Mouse (Mus musculus): ENCODE measurements around the gene Tspan9. TPM values are rescaled to one million over a fixed set of nuclear protein-coding genes. Genes with fewer than 3 reads are reported as not detected.

Gene Tspan9
- polyA plus RNA-seq, 1 experiment from 2014 or later, result 68.2 TPM

DNA sequence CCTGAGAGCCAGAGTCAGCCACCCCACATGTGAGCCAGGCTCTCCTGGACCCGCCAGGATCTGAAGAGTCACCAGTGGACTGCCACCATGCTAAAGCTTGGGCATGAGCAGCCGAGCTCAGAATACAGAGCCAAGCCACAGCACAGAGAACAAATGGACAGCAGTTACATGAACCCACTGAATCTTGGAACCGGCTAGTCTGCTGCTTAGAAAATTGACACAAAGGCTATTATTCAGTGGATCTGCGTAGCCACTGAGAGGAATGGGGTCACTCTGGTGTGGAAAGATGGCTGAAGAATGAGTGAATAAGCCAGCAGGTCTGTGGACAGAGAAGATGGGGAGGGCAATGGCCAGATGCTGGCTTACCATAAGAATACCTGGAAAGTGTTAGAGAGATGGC is 12.7 kb downstream of the Tspan9 start:
- 87% methylated on average over 4 of the region's 4 CpGs for WGBS
- DNase-seq (ENCODE audit: low spot score), result no peak
- H3K9me3 ChIP-seq (ENCODE audit: control insufficient read depth, low read length), result no peaks in the 10 kb centered on the region
- peaks cover 20% of the 10 kb centered on the region for H3K4me1 ChIP-seq (ENCODE audit: control insufficient read depth, insufficient read depth, low read length)
- no peaks in the 10 kb centered on the region for H3K27me3 ChIP-seq (ENCODE audit: control insufficient read depth, insufficient read depth, low read length)
- no peak overlapping the region for H3K27ac ChIP-seq (replicated peaks; ENCODE audit: low read depth, low read length)
- no peak overlapping the region for H3K4me2 ChIP-seq (ENCODE audit: low read depth, severe bottlenecking)
- H3K36me3 ChIP-seq (ENCODE audit: control insufficient read depth, insufficient read depth, low read length), result no peaks in the 10 kb centered on the region
- no peak for ATAC-seq (ENCODE audit: insufficient number of reproducible peaks, low FRiP score, low TSS enrichment, low read depth)
- no peak overlapping the region for H3K9ac ChIP-seq (ENCODE audit: low read length)
- no peak overlapping the region for H3K4me3 ChIP-seq (ENCODE audit: low read depth, low read length)

DNA sequence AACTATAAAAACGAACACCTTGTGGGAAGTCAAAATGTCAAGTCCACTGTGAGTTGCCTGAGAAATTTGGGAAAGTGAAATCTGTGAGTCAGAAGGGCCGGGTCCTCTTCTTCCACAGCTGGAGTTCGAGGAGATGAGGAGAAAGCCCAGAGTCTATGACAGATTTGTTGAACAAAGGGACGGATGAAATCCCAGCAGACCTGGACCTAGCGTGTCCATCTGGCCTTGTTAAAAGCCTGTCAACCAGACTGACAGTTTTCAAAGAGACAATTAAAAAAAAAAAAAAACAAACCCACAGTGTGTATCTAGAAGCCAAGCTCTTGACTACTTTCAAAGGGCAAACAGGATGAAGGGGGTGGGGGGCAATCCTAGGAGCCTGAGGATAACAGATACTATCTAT is 14.0 kb downstream of the Tspan9 start:
- 45% methylated on average over 5 of the region's 5 CpGs for WGBS
- H3K4me1 ChIP-seq (ENCODE audit: control insufficient read depth, insufficient read depth, low read length), result peaks cover 14% of the 10 kb centered on the region
- ATAC-seq (ENCODE audit: insufficient number of reproducible peaks, low FRiP score, low TSS enrichment, low read depth) (no peak), DNase-seq (ENCODE audit: low spot score) (no peak)
- no peaks in the 10 kb centered on the region for H3K36me3 ChIP-seq (ENCODE audit: control insufficient read depth, insufficient read depth, low read length)
- H3K27me3 ChIP-seq (ENCODE audit: control insufficient read depth, insufficient read depth, low read length), result no peaks in the 10 kb centered on the region
- no peak overlapping the region for H3K4me3 ChIP-seq (ENCODE audit: low read depth, low read length)
- H3K4me2 ChIP-seq (ENCODE audit: low read depth, severe bottlenecking), result no peak overlapping the region
- H3K9ac ChIP-seq (ENCODE audit: low read length), result no peak overlapping the region
- H3K9me3 ChIP-seq (ENCODE audit: control insufficient read depth, low read length), result no peaks in the 10 kb centered on the region
- no peak overlapping the region for H3K27ac ChIP-seq (replicated peaks; ENCODE audit: low read depth, low read length)

DNA sequence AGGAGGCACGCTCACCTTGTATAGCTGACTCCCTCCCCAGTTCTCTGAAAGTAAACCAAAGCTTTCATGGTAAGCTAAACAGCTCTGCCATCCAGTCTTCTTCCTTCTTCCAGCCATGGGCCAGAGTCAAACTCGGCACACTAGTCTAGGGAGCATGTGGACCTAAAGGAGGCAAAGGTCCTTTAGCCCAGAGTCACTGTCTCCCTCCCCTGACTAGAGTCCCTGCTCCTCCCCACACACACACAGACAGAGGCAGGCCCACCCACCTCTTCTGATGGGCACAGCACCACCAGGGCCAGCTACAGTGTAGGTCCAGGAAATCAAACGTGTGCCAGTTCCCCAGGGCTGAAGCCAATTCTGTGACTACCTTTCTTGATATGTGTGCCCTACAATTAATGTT is 16.1 kb downstream of the Tspan9 start:
- H3K4me2 ChIP-seq (ENCODE audit: low read depth, severe bottlenecking), result no peak overlapping the region

DNA sequence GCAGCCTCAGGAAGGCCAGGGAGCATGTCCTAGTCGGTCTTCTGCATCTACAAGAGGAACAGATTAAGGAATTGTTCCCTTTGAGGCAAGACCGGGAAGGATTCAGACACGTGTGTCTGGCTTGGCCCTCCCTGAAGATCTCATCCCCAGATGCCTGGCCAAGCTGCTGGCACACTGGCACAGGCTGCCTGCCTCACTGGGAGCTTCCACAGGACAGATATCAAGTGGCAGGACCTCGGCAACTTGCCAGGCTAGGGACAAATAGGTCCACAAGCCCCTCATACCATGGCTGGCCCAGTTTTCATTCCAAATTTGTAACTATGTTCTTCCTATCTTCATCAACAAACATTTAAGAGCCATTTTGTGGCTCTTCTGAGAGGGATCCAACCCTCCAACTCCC is 16.5 kb downstream of the Tspan9 start:
- Histone ChIP-seq H3K4me1 (ENCODE audit: control insufficient read depth, insufficient read depth, low read length) (peaks cover 7% of the 10 kb centered on the region), H3K4me2 (ENCODE audit: low read depth, severe bottlenecking) (no peak overlapping the region), H3K36me3 (ENCODE audit: control insufficient read depth, insufficient read depth, low read length) (no peaks in the 10 kb centered on the region), H3K4me3 (ENCODE audit: low read depth, low read length) (no peak overlapping the region), H3K9ac (ENCODE audit: low read length) (no peak overlapping the region), H3K27me3 (ENCODE audit: control insufficient read depth, insufficient read depth, low read length) (no peaks in the 10 kb centered on the region), H3K9me3 (ENCODE audit: control insufficient read depth, low read length) (no peaks in the 10 kb centered on the region), H3K27ac (replicated peaks; ENCODE audit: low read depth, low read length) (no peak overlapping the region)
- DNase-seq (ENCODE audit: low spot score), result no peak
- WGBS, result 79% methylated on average over 4 of the region's 4 CpGs
- no peak for ATAC-seq (ENCODE audit: insufficient number of reproducible peaks, low FRiP score, low TSS enrichment, low read depth)

More for the DNA sequence above, 16.1 kb downstream of the Tspan9 start:
- Histone ChIP-seq H3K4me1 (ENCODE audit: control insufficient read depth, insufficient read depth, low read length) (peaks cover 7% of the 10 kb centered on the region), H3K27me3 (ENCODE audit: control insufficient read depth, insufficient read depth, low read length) (no peaks in the 10 kb centered on the region), H3K36me3 (ENCODE audit: control insufficient read depth, insufficient read depth, low read length) (no peaks in the 10 kb centered on the region), H3K4me3 (ENCODE audit: low read depth, low read length) (no peak overlapping the region), H3K9ac (ENCODE audit: low read length) (no peak overlapping the region), H3K9me3 (ENCODE audit: control insufficient read depth, low read length) (no peaks in the 10 kb centered on the region), H3K27ac (replicated peaks; ENCODE audit: low read depth, low read length) (no peak overlapping the region)
- DNase-seq (ENCODE audit: low spot score), result no peak
- WGBS, result 74% methylated on average over 3 of the region's 3 CpGs
- no peak for ATAC-seq (ENCODE audit: insufficient number of reproducible peaks, low FRiP score, low TSS enrichment, low read depth)

DNA sequence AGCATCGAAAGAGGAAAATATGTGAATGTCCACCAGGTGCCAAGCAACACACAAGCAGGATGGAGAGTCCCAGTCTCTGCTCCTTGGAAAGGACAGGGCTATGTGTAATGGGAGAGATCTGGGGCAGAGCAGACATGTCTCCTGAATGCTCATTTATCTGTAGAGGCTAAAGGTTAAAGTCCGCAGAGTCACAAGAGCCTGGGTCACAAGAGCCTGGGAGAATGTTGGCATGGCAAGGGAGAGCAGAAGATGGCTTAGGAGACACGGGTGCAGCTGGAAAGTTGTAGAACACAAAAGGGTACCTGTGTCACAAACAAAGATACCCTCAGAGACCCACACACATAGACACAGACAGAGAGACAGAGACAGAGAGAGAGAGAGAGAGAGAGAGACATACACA is 17.9 kb downstream of the Tspan9 start:
- H3K4me1 ChIP-seq (ENCODE audit: control insufficient read depth, insufficient read depth, low read length), result peaks cover 7% of the 10 kb centered on the region
- no peak overlapping the region for H3K9ac ChIP-seq (ENCODE audit: low read length)
- WGBS, result 81% methylated on average over 3 of the region's 3 CpGs
- no peak overlapping the region for H3K4me3 ChIP-seq (ENCODE audit: low read depth, low read length)
- DNase-seq (ENCODE audit: low spot score) (no peak), ATAC-seq (ENCODE audit: insufficient number of reproducible peaks, low FRiP score, low TSS enrichment, low read depth) (no peak)
- H3K27ac ChIP-seq (replicated peaks; ENCODE audit: low read depth, low read length), result no peak overlapping the region
- H3K9me3 ChIP-seq (ENCODE audit: control insufficient read depth, low read length), result no peaks in the 10 kb centered on the region
- no peak overlapping the region for H3K4me2 ChIP-seq (ENCODE audit: low read depth, severe bottlenecking)
- no peaks in the 10 kb centered on the region for H3K36me3 ChIP-seq (ENCODE audit: control insufficient read depth, insufficient read depth, low read length)
- no peaks in the 10 kb centered on the region for H3K27me3 ChIP-seq (ENCODE audit: control insufficient read depth, insufficient read depth, low read length)

DNA sequence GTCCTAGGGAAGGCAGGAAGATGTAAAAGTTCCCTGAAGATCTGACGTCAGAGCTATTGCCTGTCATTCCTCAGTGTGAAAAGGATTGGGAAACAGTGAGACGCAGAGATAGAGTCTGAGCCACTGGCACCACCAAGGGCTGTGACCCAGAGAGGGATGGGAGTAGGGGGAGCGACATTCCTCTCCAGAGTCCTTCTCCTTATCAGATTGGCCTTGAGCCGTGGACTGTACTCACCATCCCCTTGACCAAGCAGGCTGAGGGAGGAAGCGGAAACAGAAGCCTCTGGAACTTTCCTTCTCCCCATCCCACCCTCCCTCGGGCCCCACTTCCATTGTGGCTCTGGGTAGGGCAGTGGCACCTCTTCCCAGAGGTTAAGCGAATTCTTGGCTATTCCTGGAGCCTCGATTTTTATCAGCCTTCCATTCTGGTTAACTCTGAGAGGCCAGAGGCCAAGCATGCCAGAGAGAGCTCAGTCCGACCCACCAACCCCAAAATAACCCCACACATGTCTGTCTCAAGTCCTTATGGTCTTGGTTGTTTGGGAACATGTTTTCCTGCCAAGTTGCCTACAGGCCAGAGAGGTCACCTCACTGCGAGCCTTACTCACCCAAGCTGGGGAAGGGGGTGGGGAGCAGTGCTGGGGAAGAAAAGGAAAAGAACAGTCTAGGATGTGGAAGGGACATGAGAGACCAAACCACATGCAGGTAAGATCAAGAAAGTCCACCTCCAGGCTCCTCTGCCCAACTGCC is 19.0 kb downstream of the Tspan9 start:
- ATAC-seq (ENCODE audit: insufficient number of reproducible peaks, low FRiP score, low TSS enrichment, low read depth) (no peak), DNase-seq (ENCODE audit: low spot score) (no peak)
- H3K4me1 ChIP-seq (ENCODE audit: control insufficient read depth, insufficient read depth, low read length), result peaks cover 4% of the 10 kb centered on the region
- H3K9me3 ChIP-seq (ENCODE audit: control insufficient read depth, low read length), result no peaks in the 10 kb centered on the region
- H3K9ac ChIP-seq (ENCODE audit: low read length), result no peak overlapping the region
- H3K27me3 ChIP-seq (ENCODE audit: control insufficient read depth, insufficient read depth, low read length), result no peaks in the 10 kb centered on the region
- no peaks in the 10 kb centered on the region for H3K36me3 ChIP-seq (ENCODE audit: control insufficient read depth, insufficient read depth, low read length)
- 72% methylated on average over 10 of the region's 10 CpGs for WGBS
- no peak overlapping the region for H3K27ac ChIP-seq (replicated peaks; ENCODE audit: low read depth, low read length)
- H3K4me2 ChIP-seq (ENCODE audit: low read depth, severe bottlenecking), result no peak overlapping the region
- no peak overlapping the region for H3K4me3 ChIP-seq (ENCODE audit: low read depth, low read length)

DNA sequence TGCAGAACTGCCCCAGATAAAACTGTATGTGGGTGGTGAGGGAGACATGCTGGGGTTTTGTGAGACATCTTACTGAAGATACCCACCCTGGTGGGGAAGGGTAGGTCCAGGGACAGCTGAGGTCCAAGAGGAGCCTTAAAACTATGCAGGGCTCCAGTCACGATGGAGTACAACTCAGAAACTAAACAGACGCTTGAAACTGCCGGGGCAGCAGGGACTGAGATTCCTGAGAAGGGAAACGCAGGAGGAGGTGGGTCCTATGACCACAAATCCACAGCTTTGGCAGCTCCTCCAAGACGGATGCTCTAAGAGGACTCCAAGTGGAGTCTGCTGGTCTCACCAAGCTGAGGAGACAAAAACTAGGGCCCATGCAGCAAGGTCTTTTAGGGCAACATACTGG is 21.3 kb downstream of the Tspan9 start:
- Histone ChIP-seq H3K4me1 (ENCODE audit: control insufficient read depth, insufficient read depth, low read length) (peaks cover under 1% of the 10 kb centered on the region), H3K36me3 (ENCODE audit: control insufficient read depth, insufficient read depth, low read length) (no peaks in the 10 kb centered on the region), H3K27me3 (ENCODE audit: control insufficient read depth, insufficient read depth, low read length) (no peaks in the 10 kb centered on the region), H3K4me3 (ENCODE audit: low read depth, low read length) (no peak overlapping the region), H3K27ac (replicated peaks; ENCODE audit: low read depth, low read length) (no peak overlapping the region), H3K4me2 (ENCODE audit: low read depth, severe bottlenecking) (no peak overlapping the region), H3K9ac (ENCODE audit: low read length) (no peak overlapping the region), H3K9me3 (ENCODE audit: control insufficient read depth, low read length) (no peaks in the 10 kb centered on the region)
- no peak for ATAC-seq (ENCODE audit: insufficient number of reproducible peaks, low FRiP score, low TSS enrichment, low read depth)
- DNase-seq (ENCODE audit: low spot score), result no peak
- 49% methylated on average over 5 of the region's 5 CpGs for WGBS

DNA sequence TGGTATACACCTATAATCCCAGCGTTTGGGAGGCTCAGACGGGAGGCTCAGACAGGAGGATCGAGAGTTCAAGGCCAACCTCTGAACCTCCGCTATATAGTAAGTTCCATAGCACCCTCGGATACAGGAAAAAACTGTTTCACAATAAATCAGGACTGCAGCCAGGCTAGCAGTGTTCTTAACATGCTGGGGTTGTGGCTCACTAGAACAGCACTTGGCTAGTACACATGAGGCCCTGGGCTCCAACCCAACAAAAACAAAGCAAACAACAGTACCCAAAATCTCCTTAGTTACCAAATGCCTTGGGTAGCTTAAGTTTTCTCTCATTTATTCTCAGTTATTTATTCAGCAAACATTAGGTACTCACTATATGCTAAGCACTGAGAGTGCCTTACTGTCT is 21.7 kb downstream of the Tspan9 start:
- H3K9me3 ChIP-seq (ENCODE audit: control insufficient read depth, low read length), result no peaks in the 10 kb centered on the region
- no peaks in the 10 kb centered on the region for H3K27me3 ChIP-seq (ENCODE audit: control insufficient read depth, insufficient read depth, low read length)
- H3K36me3 ChIP-seq (ENCODE audit: control insufficient read depth, insufficient read depth, low read length), result no peaks in the 10 kb centered on the region
- no peak overlapping the region for H3K9ac ChIP-seq (ENCODE audit: low read length)
- no peak overlapping the region for H3K4me3 ChIP-seq (ENCODE audit: low read depth, low read length)
- no peak overlapping the region for H3K4me2 ChIP-seq (ENCODE audit: low read depth, severe bottlenecking)
- peaks cover 5% of the 10 kb centered on the region for H3K4me1 ChIP-seq (ENCODE audit: control insufficient read depth, insufficient read depth, low read length)
- H3K27ac ChIP-seq (replicated peaks; ENCODE audit: low read depth, low read length), result no peak overlapping the region
- DNase-seq (ENCODE audit: low spot score), result no peak
- ATAC-seq (ENCODE audit: insufficient number of reproducible peaks, low FRiP score, low TSS enrichment, low read depth), result no peak
- WGBS, result 85% methylated on average over 5 of the region's 5 CpGs

DNA sequence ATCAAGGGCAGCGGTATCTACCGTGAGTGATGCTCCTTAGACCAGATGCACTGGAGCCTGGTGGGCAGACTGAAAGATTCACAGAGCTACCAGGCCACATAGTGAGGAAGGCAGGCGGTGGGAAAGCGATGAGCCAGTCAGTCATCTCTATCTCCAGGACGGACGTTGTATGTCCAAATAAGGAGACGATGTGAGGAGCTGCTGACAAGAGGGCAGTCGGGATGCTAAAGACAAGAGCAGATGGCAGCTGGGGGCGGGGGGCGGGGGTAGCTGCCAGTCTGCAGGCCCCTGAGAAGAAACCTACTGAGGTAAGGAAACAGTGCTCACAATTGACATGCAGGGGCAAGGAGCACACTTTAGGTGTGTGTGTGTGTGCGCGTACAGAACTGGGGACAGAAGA is 22.6 kb downstream of the Tspan9 start:
- ATAC-seq (ENCODE audit: insufficient number of reproducible peaks, low FRiP score, low TSS enrichment, low read depth), result no peak
- Histone ChIP-seq H3K9me3 (ENCODE audit: control insufficient read depth, low read length) (no peaks in the 10 kb centered on the region), H3K4me1 (ENCODE audit: control insufficient read depth, insufficient read depth, low read length) (peaks cover 10% of the 10 kb centered on the region), H3K9ac (ENCODE audit: low read length) (no peak overlapping the region), H3K36me3 (ENCODE audit: control insufficient read depth, insufficient read depth, low read length) (no peaks in the 10 kb centered on the region), H3K4me2 (ENCODE audit: low read depth, severe bottlenecking) (no peak overlapping the region), H3K27me3 (ENCODE audit: control insufficient read depth, insufficient read depth, low read length) (no peaks in the 10 kb centered on the region), H3K27ac (replicated peaks; ENCODE audit: low read depth, low read length) (no peak overlapping the region), H3K4me3 (ENCODE audit: low read depth, low read length) (no peak overlapping the region)
- no peak for DNase-seq (ENCODE audit: low spot score)
- WGBS, result 77% methylated on average over 12 of the region's 12 CpGs

Measured in limb, embryonic 11.5 days (tissue).